Mouse (Mus musculus) forebrain, embryonic 14.5 days (tissue): ENCODE results near the gene Tnfrsf13b. TPM values are rescaled to one million over a fixed set of nuclear protein-coding genes. Genes with fewer than 3 reads are reported as not detected.

Source experiments
- ATAC-seq: fragments of 200-750 bp; cut with Nextera tagmentation; 2 replicates; pipeline ENCODE4 v1.8.0; 2017; ENCODE audit warnings: mild to moderate bottlenecking, moderate library complexity
- DNase-seq: peaks from one replicate; pipeline ENCODE4 v3.0.0-alpha.2; 2015; ENCODE audit warnings: low spot score
- H3K27ac ChIP-seq: fragments of 300-500 bp; sonication (generic); 2 replicates; pipeline ENCODE4 v1.5.1; 2014; ENCODE audit warnings: low read depth, mild to moderate bottlenecking, control low read depth, low read length, moderate library complexity
- H3K27me3 ChIP-seq: fragments of 300-500 bp; sonication (generic); replicated peaks from 2 replicates; pipeline ENCODE4 v1.6.1; 2014; ENCODE audit warnings: low read length, control low read depth, mixed read lengths; ENCODE audit not compliant: control insufficient read depth, insufficient read depth
- H3K36me3 ChIP-seq: fragments of 300-500 bp; sonication (generic); 2 replicates; pipeline ENCODE4 v1.6.1; 2014; ENCODE audit warnings: low read length, control low read depth; ENCODE audit not compliant: control insufficient read depth, insufficient read depth
- H3K4me1 ChIP-seq: fragments of 300-500 bp; sonication (generic); 2 replicates; pipeline ENCODE4 v1.6.1; 2014; ENCODE audit warnings: antibody characterized with exemption, low read length, control low read depth; ENCODE audit not compliant: control insufficient read depth, insufficient read depth
- H3K4me2 ChIP-seq: fragments of 300-500 bp; sonication (generic); 2 replicates; pipeline ENCODE4 v1.6.1; 2014; ENCODE audit warnings: mild to moderate bottlenecking, control low read depth, low read length
- H3K4me3 ChIP-seq: fragments of 300-500 bp; sonication (generic); 2 replicates; pipeline ENCODE4 v1.5.1; 2014; ENCODE audit warnings: low read depth, low read length, control low read depth
- H3K9ac ChIP-seq: fragments of 300-500 bp; sonication (generic); 2 replicates; pipeline ENCODE4 v1.6.1; 2014; ENCODE audit warnings: mild to moderate bottlenecking, low read length, control low read depth, moderate library complexity
- H3K9me3 ChIP-seq: fragments of 300-500 bp; sonication (generic); replicated peaks from 2 replicates; pipeline ENCODE4 v1.6.1; 2016; ENCODE audit warnings: low read length, control low read depth, mixed read lengths; ENCODE audit not compliant: control insufficient read depth
- WGBS: fragments of 180-500 bp; shearing (Covaris S2); extraction: QIAGEN DNeasy Blood & Tissue Kit; methylation state at CpG from one replicate; pipeline ENCODE4 v1.1.7; 2014; 5-methylcytosine and 5-hydroxymethylcytosine counted together
- polyA plus RNA-seq: library from polyadenylated mRNA; unstranded; fragments of >200 nt; fragmentation: Nextera tagmentation; extraction: Ambion mirVana; gene quantifications from 2 replicates; pipeline ENCODE4 v1.2.1, GENCODE M21; 2014

Tnfrsf13b gene
- 1.1 and 1.2 TPM in 2 replicates for polyA plus RNA-seq

DNA sequence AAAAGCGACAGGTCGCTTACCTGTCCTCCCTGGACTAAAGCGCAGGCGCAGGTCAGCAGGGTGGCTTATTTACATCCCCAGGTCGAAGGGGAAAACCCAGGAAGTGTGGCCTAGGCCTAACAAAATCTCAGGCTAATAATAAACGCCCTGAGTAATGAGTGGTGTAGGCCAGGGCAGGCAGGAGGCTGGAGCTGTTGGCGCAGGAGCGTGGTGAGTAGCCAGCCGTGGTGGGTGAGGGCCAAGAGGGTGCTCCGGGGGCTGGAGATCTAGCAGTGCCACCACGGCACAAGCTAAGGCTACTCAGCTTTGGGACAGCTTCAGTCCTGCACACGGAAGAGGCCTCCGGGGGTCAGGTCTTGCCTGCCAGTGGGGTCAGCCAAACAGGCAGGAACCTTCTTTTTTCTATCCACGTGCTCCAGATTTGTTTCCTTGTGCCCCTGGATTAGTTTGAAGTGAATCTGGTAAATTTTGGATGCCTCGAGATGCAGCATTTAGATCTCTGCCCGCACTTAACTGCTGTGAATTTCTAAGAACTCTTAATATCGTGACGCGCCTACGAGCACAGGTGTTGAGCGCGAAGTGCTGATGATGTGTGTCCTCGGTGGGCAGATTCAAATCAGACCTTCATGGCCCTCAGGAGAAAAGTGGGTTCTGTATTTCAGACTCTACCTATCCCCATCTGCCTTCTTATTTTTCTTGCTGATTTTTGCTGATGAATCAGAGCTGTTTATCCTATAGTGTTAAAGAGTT, at the start of gene Tnfrsf13b:
Gene Tnfrsf13b (plus strand): TSS at position 150 of the 750 bp plus-strand sequence.
- 88% methylated on average over 23 of the region's 23 CpGs for WGBS
- H3K27me3 ChIP-seq, result no peaks in the 10 kb centered on the region

DNA sequence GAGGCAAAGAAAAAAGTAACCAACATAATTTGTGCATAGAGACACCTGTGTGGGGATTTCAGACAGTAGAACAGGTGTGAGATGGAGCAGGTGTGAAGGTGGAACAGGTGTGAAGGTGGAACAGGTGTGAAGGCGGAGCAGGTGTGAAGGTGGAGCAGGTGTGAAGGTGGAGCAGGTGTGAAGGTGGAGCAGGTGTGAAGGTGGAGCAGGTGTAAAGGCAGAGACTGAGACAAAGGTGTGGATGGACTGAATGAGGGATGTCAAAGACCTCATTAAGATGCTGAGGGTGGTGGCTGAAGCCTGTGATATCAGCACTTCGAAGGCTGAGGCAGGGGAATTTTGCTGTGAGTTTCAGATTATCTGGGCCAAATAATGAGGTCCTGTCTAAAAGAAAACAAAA, 44.9 kb upstream of the Tnfrsf13b start:
- ATAC-seq (no peak), DNase-seq (no peak)
- H3K4me2 ChIP-seq, result no peak overlapping the region
- H3K4me3 ChIP-seq, result no peak overlapping the region
- no peaks in the 10 kb centered on the region for H3K36me3 ChIP-seq
- WGBS, result 87% methylated on average over 2 of the region's 2 CpGs
- H3K27ac ChIP-seq, result no peak overlapping the region
- H3K4me1 ChIP-seq, result no peaks in the 10 kb centered on the region
- no peaks in the 10 kb centered on the region for H3K27me3 ChIP-seq
- H3K9me3 ChIP-seq, result no peaks in the 10 kb centered on the region
- no peak overlapping the region for H3K9ac ChIP-seq

More for the DNA sequence above, at the start of gene Tnfrsf13b:
- Histone ChIP-seq H3K4me1 (no peaks in the 10 kb centered on the region), H3K36me3 (no peaks in the 10 kb centered on the region), H3K27ac (no peak within 1 kb of the TSS), H3K9ac (no peak within 1 kb of the TSS), H3K4me2 (no peak within 1 kb of the TSS), H3K9me3 (no peaks in the 10 kb centered on the region), H3K4me3 (no peak within 1 kb of the TSS)
- DNase-seq, result no peak
- no peak for ATAC-seq

DNA sequence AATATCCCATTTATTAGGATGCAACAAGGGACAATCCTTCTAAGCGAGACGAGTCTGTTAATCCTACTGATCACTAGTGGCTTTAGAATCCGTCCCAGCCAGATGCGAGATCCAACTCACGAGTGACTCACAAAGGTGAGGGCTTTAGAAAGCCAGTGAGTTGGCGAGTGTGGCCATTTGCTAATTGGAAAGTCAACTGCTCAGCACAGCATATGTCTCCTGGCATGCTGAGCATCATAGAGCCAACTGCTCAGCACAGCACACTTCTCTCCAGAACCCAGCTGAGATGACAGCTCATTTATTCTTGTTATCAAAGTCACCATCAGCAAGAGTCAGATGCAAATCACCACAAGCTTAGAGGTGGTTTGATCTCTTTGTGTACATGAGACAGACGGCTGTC, 36.4 kb upstream of the Tnfrsf13b start:
- DNase-seq, result no peak
- 76% methylated on average over 7 of the region's 7 CpGs for WGBS

DNA sequence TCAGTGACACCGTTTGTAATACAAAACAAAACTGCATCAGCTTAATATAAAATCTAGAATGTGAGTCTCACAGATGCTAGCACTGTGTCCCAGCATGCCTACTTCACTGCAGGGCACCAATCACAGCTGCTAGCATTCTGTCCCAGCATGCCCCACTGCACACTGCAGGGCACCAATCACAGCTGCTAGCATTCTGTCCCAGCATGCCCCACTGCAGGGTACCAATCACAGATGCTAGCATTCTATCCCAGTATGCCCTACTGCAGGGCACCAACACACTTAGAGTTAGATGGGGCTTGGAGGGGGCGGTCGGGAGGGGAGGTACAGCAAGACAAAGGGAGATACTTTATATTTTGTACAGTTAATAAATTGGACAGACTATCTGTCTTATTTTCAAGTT, 35.4 kb upstream of the Tnfrsf13b start:
- no peak overlapping the region for H3K9ac ChIP-seq
- H3K4me2 ChIP-seq, result no peak overlapping the region
- no peaks in the 10 kb centered on the region for H3K36me3 ChIP-seq
- H3K27ac ChIP-seq, result no peak overlapping the region
- no peaks in the 10 kb centered on the region for H3K9me3 ChIP-seq
- 54% methylated on average over 3 of the region's 3 CpGs for WGBS
- DNase-seq (peak; percentile 23), ATAC-seq (peak; percentile 57; the same call in 1 of the 2 replicates)
- H3K4me1 ChIP-seq, result no peaks in the 10 kb centered on the region
- H3K27me3 ChIP-seq, result no peaks in the 10 kb centered on the region
- H3K4me3 ChIP-seq, result no peak overlapping the region

More for the DNA sequence above, 36.4 kb upstream of the Tnfrsf13b start:
- no peak for ATAC-seq
- no peak overlapping the region for H3K4me2 ChIP-seq
- H3K4me1 ChIP-seq, result no peaks in the 10 kb centered on the region
- no peaks in the 10 kb centered on the region for H3K36me3 ChIP-seq
- H3K9ac ChIP-seq, result no peak overlapping the region
- H3K9me3 ChIP-seq, result no peaks in the 10 kb centered on the region
- no peak overlapping the region for H3K4me3 ChIP-seq
- no peak overlapping the region for H3K27ac ChIP-seq
- H3K27me3 ChIP-seq, result no peaks in the 10 kb centered on the region

DNA sequence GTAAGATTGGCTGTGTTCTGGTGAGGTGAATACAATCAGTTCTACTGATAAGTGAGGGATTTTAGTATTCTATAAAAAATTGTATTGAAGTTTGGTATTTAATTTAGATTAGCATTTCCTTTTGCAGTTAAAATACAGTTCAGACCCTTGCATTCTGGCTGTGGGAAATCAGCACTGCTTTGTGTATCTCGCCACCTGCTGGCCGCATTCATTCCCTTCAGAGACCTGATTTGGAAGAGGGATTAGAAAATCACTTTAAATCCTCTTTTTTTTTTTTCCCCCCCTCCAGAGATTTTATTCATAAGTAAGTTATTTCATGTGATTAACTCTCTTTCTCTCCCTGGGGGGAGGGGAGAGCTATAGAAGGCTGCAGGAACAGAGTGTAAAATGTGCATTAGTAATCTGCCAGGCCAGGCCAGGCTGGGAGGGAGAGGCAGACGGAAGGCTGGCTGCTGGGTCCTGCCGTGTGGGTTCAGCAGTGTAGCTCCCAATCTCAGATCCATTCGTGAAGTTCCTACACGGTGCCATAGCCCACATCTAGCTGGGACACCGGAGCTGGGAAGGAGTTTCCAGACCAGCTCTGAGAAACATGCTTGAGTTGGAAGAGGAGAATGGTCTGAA, 34.8 kb upstream of the Tnfrsf13b start:
- Histone ChIP-seq H3K27me3 (no peaks in the 10 kb centered on the region), H3K4me3 (no peak overlapping the region), H3K36me3 (no peaks in the 10 kb centered on the region), H3K4me2 (no peak overlapping the region), H3K4me1 (no peaks in the 10 kb centered on the region), H3K27ac (no peak overlapping the region), H3K9ac (no peak overlapping the region), H3K9me3 (no peaks in the 10 kb centered on the region)
- ATAC-seq (no peak), DNase-seq (peak; percentile 91)
- 7% methylated on average over 7 of the region's 7 CpGs for WGBS

DNA sequence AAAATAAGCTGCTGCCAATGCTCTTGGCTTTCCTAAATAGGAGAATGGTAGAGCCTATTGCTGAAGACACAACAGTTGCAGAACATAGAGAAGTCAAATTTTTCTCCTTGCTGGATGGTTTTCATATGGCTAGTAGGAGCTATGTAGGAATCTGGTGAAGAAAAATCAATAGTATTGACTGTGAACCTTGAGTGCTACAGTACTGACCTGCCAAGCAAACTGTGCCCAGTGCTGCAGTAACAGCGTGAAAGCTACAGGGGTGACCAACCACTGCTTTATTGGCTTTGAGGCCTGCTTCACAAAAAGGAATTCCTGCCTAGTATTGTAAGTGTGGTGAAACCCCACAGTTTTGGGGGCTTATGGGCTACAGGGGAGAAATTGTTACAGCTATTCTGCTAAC, 28.5 kb upstream of the Tnfrsf13b start:
- ATAC-seq, result no peak
- Histone ChIP-seq H3K27ac (no peak overlapping the region), H3K9ac (no peak overlapping the region), H3K27me3 (no peaks in the 10 kb centered on the region), H3K4me2 (no peak overlapping the region), H3K9me3 (no peaks in the 10 kb centered on the region), H3K4me1 (no peaks in the 10 kb centered on the region), H3K36me3 (no peaks in the 10 kb centered on the region), H3K4me3 (no peak overlapping the region)
- DNase-seq, result no peak
- 65% methylated on average over 1 of the region's 1 CpGs for WGBS

DNA sequence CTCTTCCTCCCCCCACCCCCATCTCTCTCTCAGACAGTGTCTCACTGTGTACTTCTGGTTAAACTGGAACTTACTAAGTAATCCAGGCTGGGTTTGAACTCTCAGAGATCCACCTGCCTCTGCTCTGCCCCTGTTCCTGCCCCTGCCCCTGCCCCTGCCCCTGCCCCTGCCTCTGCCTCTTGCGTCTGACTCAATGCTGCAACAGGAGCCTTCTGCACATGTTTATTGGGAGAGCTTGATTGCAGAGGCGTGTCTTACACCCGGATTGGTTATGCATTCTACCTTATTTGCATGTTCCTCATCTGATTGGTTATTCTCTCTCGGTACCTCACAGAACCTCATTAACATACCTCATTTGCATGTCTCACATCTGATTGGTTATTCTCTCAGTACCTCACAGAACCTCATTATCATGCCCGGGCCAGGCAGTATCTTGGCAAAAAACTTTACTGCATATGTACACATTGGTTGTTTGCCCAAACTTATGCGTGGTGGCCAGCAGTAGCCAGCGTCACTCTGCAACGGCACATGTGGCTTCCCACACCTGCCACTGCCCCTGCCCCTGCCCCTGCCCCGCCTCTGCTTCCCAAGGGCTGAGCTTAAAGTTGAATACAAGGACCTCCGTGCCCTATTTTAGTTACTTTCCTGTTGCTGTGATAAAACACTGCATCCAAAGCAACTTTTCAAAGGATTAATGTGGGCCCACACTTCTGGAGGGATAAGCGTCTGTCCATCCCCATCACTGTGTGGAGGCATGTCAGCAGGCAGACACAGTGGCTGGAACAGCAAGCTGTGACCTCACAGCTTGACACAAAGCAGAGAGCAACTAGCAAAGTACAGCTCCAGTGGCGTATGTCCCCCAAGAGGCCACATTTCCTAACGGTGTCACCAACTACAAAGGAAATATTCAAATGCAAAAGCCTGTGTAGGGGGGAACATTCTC, 23.9 kb upstream of the Tnfrsf13b start:
- Histone ChIP-seq H3K4me3 (no peak overlapping the region), H3K9me3 (no peaks in the 10 kb centered on the region), H3K4me2 (no peak overlapping the region), H3K36me3 (no peaks in the 10 kb centered on the region), H3K27me3 (no peaks in the 10 kb centered on the region), H3K4me1 (no peaks in the 10 kb centered on the region), H3K9ac (no peak overlapping the region), H3K27ac (no peak overlapping the region)
- WGBS, result 56% methylated on average over 12 of the region's 13 CpGs
- no peak for ATAC-seq
- DNase-seq, result no peak

DNA sequence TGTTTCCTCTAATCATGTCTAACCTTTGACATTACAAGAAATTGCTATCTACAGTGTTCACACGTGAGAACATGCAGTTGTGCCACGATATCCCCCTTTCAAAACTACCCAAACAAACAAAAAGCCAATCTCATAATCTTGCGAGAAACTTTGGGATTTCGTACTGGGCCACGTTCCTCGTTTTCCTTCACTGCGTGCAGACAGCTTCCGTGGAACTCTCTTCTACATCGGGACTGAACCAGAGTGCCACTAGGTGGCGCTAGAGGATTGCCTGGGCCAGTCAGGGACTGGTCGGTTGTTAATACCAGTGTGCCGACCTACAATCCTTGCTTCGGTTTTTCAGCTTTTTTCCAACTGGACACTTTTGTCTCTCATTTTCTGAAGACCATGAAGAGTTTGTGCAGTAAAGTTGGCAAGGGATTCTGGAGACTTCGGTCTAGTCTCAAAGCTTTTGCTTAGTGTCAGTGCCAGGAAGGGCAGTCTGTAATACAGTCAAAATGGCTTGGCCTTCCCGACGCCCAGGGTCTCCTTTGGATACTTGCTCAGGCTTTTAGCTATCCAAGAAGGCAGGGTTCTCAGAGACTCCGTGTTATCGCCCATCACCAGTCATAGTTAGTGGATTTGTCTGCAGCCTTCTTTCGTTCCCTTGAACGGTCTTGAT, 22.2 kb upstream of the Tnfrsf13b start:
- no peak overlapping the region for H3K4me2 ChIP-seq
- 18% methylated on average over 20 of the region's 20 CpGs for WGBS

More for the DNA sequence above, 22.2 kb upstream of the Tnfrsf13b start:
- Histone ChIP-seq H3K4me1 (no peaks in the 10 kb centered on the region), H3K27me3 (no peaks in the 10 kb centered on the region), H3K4me3 (no peak overlapping the region), H3K9ac (no peak overlapping the region), H3K36me3 (no peaks in the 10 kb centered on the region), H3K9me3 (no peaks in the 10 kb centered on the region), H3K27ac (no peak overlapping the region)
- peak; percentile 92 for ATAC-seq
- peak; percentile 95 for DNase-seq
